Mouse (Mus musculus) ovary, postnatal 14 days (tissue): ENCODE results near the gene Apobec2.
"Not testable (repeated sequence)": the region's sequence is repeated elsewhere in the genome, so short reads cannot be mapped to it uniquely, and the experiment has no call there.

ENCODE experiments used
- DNase-seq: peaks from one replicate; pipeline ENCODE4 v3.0.0; 2022; ENCODE audit warnings: low spot score

The Apobec2 gene

DNA sequence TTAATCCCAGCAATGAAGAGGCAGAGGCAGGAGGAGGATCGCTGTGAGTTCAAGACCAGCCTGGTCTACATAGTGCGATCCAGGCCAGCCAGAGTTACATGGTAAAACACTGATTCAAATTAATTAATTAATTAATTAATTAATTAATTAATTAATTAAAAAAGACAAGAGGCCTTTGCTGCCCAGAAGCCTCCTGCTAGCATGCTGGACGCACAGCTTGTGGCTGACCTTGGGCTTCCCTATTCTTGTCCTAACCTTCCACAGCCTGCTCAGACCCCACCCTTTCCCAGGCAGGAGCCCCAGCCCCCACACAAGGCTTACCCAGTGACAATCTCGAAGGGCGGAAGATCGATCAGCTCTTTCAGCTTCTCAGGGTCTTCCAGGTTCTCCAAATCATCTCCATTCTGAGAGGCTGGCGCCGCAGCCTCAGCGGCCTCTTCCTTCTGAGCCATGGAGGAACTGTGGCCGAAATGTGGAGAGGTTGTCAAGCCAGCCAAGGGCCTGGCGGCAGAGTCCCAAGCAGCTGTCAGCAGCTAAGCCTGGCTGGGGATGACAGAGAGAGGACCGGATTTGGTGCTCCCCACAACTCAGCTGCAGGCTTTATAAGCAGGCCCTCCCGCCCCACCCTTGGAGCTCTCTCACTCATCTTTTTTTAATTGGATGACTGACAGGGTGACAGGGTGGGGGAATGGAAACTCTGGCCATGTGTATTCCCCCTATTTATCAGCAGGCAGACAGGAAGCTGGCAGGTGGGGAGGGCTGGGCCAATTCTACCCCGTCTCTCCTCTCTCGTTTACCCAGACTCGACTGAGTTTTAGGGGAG, at the start of gene Apobec2:
Gene Apobec2, minus strand, starts transcription at position 773 of the 823 bp plus-strand sequence.
- no peak for DNase-seq

DNA sequence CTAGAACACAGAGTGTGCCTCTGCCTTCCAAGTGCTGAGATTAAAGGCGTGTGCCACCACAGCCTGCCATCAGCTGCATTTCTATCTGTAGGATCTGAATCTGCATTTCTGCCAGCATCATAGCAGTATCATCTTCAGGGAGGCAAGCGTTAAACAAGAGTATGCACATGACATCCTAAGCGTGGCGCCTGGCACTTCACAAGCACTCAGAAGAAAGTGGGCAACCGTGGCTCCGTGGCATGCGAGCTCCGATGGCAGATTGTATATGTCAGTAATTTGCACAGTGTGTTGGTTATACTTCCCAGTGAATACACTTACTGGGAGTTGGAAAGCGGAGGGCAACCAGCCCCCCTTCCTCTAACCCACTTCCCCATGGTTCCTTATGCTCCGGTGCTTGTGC, 47.2 kb upstream of the Apobec2 start:
- DNase-seq = no peak

DNA sequence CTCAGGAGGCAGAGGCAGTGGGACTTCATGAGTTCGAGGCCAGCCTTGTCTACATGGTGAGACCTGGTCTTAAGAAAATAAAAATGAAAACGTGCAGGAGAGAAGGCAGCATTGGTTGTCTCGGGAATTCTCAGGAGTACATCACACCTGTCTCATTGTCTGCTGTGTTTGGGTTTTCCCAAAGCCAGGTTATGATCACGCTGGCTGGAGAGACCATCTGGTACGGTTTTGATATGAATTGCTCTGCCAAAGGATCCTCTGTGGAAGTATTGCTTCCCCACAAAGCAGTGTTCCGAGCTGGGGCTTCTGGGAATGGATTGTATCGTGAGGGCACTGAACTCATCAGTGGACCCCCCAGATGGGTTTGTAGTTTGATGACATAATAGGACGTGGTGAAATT, 42.7 kb upstream of the Apobec2 start:
- DNase-seq = no peak

DNA sequence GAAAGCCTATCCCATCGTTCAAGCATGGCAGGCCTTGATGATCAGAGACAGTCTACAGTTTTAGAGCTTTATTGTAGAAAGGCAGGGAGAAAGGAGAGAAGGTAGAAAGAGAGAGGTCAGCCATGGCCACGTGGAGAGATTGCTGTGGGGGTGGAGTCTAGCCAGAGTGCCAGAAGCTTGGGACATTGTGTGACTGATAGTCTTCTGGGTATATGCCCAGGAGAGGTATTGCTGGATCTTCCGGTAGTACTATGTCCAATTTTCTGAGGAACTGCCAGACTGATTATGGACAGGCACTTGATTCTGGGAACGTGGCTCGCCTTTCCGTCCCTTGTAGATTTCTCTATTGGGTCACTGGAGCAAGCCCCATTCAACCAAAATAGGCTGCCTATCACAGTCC, 41.6 kb upstream of the Apobec2 start:
- DNase-seq = not testable (repeated sequence)

DNA sequence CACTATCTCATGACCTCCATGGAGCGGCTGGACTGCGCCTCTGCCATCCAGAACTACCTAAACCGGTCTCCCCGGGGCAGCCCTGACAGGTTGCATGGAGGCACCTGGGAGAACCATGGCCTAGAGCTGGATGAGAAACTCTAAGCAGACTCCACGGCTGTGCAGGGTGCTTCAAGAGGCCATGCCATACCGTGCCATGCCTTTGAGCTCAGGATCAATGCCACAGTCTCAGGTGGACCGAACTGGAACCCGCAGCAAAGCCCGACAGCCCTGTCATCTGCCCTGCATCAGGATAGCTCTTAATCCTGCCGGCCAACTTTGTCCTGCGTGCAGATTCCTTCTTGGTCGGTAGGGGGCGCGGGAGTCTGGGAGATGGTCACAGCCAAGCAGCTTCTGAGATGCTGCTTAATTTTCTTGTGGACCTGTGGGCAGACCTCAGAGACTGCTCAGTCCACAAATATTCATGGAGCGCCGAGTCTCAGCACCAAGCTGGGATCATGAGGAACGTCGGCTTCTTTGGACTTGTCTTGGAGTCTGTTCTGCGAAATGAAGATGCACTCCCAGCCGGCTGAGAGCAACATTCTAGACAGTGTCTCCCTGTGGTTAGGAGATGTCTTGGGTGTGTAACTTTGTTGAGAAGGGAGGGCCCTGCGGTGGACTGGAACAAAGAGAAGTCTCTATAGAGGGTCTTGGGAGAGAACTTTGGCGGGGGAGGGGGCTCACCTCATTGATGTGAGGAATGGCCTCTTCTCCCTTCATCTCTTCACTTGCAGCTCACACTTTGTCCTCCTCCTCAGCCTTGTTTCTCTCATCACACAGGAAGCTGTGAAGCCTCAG, 34.9 kb upstream of the Apobec2 start:
- DNase-seq = peak; percentile 87

DNA sequence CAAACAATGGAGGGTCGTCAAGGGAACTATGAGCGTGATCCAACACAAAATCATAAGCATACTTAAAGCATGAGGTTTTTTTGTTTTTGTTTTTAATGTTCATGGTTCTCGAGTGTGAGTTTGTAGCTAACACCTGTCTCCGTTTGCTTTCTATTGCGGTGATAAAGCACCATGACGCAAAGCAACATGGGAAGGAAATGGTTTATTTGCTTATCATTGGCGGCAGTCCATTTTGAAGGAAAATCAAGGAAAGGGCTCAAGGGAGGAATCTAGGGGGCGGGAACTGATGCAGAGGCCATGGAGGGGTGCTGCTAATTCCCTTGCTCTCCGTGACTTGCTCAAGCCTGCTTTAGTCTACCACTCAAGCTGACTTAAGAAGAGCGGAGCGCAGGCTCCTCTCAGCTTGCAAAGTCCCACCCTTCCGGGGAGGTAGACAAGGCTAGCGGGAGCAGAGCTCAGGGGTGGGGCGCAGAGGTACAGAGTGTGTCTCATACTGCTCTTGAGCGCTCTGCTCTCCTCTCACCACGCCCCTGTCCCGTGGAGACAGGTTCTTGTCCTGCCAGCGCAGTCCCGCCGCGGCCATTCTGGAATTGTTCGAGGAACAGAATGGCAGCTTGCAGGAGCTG, 34.2 kb upstream of the Apobec2 start:
- DNase-seq = no peak

DNA sequence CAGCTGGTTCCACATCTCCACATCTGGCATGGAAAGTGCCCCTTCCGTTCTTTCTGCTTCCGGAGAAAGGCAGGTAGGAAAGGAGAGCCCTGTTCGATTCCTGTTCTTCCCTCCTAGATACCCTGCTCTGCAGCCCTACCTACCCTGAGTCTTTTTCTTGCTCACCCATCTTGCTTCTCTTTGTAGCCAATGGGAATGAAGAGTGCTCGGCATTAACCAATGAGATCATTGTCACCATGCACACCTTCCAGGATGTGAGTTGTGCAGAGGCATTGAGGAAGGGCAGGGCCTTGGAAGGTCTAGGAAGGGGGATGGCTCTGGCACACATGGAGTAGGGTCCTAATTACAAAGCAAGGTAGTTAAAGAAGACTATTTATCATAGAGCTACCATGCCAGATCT, 30.7 kb upstream of the Apobec2 start:
- no peak for DNase-seq

DNA sequence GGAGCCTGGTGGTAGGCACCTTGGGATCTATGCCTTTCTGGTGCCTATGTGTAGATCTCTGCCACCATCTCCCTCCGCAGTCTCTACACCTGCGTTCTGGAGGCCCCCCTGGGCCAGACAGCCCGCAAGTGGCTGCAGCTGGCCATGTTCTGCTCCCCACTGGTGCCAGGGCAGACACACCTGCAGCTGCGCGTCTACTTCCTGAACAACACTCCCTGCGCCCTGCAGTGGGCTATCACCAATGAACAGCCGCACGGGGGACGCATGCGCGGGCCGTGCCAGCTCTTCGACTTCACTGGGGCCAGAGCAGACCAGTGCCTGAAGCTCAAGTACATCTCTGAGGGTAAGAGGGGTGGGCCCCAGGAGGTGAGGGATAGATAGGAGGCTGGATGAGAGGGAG, 29.4 kb upstream of the Apobec2 start:
- no peak for DNase-seq

DNA sequence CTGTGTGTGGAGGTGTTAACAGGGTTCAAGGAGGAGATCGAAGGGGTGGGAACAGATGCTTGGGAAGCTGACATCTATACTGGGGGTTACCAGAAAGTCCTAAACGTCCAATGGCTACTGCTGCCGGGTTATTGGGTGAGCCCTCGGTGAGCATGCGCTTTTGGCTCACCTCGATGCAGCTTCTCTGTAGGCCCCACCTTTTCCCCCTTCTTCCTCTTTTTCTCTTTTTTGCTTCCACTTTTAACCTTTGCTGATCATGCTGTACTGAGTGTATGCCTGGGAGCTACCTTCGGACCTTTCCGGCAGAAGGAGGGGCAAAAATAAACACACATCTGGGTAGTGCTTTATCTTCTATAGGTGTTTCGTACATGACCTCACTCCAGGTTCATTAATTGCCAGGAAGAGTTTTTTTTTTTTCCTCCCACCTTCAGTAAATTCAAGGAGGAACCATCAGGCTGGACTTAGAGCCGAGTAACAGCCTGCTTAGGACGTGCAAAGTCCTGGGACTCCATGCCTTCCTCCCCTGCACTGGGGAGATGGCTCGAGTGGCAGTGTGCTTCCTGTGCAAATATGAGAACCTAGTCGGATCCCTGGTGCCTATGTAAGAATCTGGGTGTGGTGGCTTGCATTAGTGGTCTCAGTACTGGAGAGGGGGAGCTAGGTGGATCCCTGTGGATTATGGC, 25.4 kb upstream of the Apobec2 start:
- no peak for DNase-seq

DNA sequence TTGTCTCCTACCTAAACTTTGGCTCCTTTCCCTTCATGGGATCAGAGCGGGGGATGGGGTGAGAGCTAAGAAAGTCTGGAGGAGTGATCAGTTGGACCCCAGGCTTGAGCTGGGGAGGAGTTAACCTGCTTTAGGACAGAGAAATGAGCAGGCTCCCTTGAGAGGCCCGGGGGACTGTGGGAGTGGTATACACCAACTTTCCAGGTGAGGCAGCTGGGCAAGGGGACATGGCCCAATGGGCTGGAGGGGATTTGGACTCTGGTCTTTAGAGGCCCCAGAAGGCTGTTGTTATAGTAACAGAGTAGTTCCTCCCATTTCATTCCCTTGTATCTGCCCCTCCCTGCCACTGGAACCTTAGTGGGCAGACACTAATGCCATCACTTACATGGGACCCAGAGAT, 23.2 kb upstream of the Apobec2 start:
- no peak for DNase-seq

DNA sequence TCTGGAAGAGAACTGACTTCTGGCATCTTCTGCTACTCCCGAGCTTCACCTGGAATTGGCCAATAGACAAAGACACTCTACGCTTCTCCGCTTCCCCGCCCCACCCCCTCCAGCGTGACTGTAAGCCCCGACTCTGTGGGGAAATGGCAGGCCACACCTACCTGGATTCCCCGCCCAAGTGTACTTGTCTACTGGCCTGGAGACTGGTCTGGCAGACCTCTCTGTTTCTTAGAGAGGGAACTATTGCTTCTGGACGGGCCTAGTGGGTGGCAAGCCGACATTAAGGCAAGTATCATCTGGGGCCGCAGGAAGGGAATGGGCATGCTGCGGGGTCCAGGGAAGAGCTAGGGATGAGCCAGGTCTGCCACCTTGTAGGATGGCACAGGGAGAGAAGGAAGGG, 22.0 kb upstream of the Apobec2 start, which contains the start of gene Unc5cl:
Gene Unc5cl, plus strand, starts transcription at position 214 of the 400 bp plus-strand sequence.
- no peak for DNase-seq

DNA sequence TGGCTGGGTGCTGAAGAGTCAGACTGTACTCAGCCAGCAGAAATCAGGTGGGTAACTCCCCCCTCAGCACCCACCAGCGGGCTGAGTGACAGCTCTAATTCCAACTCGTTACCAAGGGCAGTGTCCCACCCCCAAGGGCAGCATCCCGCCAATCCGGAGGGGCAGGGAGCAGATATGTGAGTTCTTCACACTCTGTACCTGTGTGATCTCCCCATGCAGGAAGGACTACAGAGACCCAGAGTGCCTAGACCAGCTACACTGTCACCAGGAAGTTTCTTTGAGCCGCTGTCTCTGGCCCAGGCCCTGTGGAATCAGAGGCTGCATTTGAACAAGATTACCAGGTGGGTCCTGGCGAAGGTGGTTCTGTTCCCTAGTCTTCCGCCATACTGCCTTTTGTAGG, 21.5 kb upstream of the Apobec2 start:
- no peak for DNase-seq

DNA sequence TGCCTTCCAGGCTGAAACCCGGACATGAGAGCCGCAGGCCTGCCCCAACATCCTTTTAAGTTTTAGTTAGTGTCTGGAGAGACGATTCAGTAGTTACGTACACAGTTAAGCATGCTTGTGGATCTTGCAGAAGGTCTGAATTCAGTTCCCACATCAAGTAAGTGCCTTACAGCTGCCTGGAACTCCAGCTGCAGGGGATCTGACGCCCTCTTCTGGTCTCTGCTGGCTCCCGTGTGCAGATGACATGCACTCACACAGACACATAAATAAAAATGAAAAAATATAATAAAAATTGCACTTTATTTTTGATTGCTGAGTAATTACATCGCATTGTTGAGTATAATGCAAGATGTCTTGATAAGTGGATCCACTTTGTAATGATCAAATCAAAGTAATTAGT, 20.8 kb upstream of the Apobec2 start:
- no peak for DNase-seq

DNA sequence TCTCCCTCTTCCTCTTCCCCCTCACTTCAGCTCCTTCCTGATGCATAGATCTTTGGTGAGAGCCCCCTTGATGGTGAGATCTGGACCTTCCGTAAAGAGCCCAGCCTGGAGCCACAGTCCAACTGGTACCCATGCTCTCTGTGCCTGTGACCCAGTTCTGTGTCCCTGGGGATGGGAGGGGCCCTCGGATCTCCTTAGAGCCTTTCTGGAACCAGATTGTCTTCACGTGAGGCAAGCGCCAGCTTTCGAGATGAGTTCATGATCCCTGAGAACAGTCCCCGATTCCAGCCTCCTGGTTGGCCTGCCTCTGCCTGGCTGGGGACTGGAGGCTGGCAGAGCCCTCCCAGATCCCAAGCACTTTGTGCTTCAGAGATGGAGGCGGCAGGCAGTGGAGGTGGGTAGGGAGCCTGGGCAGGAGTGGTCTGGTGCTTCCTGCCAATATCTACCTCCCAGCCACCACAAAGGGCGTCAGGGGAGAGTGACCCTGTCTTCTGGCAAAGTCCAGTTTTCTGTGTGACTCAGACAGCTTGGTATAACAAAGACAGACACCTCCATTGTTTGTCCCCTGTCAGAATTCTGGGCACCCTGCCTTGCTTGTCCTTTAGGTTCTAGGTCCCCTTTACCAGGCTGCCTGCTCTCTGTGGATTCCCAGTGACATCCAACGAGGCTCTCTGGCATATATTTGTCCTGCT, 19.2 kb upstream of the Apobec2 start:
- DNase-seq = no peak

DNA sequence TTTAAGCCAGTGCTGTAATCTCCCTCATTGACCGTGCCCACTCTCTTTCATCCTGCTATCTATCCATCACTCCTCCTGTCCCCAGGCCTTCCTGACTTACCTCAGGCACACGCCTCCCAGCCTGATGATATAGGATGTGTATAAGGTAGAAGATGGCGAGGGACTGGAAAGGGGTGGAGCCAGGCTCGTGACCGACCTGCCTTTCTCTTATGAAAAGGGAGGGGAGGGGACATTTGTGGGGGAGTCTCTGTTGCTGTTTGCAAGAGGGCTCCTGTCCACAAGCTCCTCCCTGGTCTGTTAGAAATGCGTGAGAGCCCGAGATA, 18.6 kb upstream of the Apobec2 start, which contains the start of gene Tspo2:
Gene Tspo2, minus strand, starts transcription at position 170 of the 323 bp plus-strand sequence.
- no peak for DNase-seq

DNA sequence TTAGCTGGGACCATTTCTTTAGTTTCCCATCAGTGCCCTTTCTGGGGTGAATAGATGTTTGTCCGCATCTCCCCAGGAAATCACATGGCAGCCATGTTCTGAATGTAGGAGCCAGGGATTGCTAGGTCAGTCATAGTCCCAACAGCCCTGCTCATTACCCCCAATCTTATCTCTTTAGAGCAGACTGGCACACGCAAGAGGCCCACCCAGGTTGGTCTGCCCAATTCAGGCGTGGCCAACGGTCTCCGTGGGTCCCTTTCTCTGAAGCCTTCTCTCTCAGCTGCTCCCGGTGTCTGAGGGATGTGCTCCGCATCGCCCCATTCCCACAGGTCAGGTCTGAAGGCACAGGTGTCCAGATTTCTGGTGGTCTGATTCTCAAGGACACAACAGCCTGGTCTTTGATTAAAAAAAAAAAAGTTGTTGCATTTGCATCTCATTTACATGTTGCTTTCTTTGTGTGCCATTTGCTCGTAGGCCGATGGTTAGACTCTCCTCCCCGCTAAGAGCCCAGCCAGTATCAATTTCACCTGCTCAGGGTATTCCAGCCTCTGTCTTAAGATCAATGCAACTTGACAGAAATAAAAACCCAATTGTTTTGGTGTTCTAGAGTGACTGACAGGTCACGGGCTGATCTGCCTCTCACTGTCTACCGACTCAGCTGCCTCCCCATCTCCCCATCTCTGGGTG, 18.1 kb upstream of the Apobec2 start:
- no peak for DNase-seq

DNA sequence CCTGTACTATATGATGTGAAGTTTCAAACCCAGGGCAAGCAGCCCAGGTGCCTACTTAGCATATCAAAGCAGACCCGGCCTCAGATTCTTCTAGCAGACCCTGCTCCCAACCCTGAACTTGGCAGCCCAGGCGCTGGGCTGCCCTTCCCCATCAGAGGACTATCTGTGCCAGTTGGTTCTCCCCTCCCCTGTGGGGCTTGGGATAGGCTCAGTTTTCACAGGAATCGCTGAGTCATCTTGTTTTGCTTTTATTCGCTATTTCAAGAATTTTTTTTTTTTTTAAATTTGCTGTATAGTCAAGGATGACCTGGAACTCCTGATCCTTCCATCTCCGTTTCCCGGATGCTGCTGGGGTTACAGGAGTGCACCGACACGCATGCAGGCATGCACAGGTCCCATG, 14.9 kb upstream of the Apobec2 start:
- no peak for DNase-seq

DNA sequence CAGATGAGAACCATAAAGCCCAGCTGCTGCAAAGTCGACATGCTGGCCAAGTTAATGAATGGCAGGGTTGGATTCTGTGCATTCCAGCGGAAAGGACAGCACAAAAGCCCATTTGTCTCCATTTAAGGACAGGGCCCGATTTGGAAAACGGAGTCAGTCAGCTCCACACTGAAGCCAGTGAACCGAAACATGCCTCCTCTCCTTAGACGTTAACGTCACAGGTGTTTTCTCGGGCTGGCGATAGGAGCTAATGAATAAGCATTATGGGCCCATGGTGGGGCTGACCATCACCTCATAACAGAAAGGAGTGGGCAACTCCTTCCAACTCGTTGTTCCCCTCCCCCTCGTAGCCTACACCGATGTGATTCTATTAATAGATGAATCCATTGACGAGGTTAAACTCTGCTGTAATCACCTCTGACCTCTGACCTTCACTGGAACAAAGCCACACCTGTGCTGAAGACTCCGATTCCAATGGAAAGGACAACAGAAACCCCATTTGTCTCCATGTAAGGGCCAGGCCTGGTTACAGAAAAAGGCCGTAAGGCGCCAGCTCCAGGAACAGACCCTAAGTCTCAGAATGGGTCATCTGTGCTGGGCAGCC, 10.9 kb upstream of the Apobec2 start:
- no peak for DNase-seq

DNA sequence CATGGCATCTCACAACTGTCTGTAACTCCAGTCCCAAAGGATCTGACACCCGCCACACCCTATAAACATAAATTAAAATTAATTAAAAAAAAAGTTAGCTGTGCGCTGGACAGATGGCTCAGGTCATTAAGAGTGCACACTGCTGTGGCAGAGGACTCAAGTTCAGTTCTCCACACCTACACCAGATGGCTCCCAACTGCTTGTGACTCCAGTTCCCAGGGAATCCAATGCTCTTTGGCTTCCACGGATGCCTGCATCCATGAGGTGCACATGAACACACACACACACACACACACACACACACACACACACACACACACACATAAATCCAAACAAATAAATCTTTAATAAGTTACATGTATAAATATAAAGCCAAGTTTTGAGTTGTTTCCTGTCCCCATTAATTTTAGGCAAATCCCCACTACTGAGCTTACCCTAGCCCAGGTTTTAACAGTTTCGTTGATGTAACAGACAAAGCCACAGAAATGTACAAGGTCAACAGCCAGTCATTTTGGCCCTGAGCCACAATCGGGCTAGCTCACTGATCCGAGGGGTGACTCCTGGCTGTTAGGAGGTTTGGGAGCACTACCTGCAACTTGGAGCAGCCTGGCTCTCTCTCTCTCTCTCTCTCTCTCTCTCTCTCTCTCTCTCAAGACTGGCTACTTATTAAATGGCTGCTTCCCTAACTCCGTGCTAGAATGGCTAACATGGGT, 10.2 kb upstream of the Apobec2 start:
- no peak for DNase-seq

DNA sequence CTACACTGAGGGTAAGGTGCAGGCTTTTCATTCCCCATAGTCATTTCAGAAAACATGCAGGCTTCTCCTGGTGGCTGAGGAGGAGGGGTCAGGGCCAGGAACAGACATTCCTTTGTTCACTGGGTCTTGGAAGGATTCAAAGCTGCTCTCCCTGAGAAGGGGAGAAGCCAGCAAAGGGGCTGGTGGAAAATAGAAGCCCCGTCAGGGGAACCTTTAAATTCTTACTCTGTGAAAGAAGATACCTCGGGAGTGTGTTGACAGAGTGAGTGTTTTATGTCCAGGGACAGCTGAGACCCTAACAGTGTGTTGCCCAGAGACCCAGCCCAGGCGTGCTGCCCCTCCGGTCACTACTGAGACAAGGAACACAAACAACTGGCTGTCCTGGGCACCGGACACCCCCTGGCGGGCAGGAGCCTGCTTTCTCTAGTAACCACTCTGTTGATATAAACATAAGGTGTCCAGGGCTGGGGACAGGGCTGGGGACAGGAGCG, 4.7 kb upstream of the Apobec2 start:
- no peak for DNase-seq
